Mouse (Mus musculus) gastrocnemius, postnatal 36 days (tissue): ENCODE results near the gene A3galt2. TPM values are rescaled to one million over a fixed set of nuclear protein-coding genes. Genes with fewer than 3 reads are reported as not detected.

ENCODE experiments used
- DNase-seq, 2 experiments: peaks; one replicate each; pipeline ENCODE4 v3.0.0; 2022
- intact Hi-C: fragments of 180-260 bp; cut with DNase I; formaldehyde crosslinking; loops from one replicate; pipeline ENCODE4 v1.15.1; 2025
- total RNA-seq, 2 experiments: library from RNA; stranded (reverse); gene quantifications; 2 replicates each; pipeline ENCODE4 v1.2.3; 2021

Gene A3galt2
- total RNA-seq, 2 experiments from 2014 or later: 0.10 to 0.20 TPM

DNA sequence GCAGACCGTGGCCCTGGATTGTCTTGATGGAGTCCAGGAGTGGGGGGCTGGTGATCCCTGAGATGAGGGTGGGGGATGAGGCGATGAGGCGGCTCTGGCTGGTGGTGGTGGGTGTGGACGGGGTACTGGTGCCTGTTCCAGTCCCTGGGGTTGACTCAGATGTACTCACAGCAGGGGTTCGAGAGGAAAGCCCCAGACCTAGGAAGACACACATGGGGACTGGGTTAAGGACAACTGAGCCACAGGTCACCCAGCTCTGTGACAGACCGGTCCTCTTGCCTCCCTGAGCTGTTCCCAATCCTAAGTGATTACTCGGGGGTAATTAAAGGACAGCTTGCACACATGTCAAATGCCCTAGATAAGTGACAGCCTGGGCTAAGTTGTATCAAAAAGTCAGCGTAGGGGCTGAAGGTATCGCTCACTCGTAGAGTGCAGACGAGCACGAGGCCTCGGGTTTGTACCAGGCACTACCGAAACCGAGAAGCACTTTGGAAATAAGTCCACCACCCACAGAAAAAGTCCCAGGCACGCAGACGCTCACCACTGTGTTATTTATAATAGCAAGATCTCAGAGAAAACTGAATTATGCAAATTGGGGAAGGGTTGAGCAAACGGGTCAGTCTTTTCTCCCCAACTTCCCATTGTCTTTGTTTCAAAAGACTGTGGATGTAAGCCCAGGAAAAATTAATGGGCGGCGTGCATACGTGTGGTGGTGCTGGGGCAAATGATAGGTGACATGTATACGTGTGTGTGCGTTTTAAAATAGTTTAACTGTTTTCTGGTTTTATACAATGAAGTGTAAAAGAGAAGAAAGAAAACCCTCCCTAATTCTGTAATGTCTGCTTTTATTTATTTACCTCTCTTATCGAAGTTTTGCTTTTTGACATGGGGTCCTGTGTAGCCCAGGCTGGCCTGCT is 32.1 kb downstream of the A3galt2 start:
- intact Hi-C loops: no loop called here
- no peak for DNase-seq

DNA sequence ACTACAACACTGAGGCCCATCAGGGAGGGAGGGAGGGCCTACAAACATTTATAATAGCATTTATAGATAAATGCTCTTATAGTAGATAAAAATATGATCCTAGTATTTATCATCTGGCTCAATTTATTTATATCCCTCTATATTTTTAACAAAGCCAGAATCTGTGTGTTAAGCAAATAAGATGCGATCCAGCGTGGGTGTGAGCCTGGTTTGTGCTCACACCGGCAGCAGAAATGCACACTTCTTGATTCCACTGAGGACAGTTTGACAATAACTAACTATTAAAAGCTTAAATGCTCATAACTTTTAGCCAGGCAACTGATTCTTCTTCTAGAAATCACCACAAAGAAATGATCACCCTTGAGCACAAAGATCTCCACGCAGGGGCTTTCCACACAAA is 32.9 kb downstream of the A3galt2 start:
- intact Hi-C loops: no loop called here
- DNase-seq: no peak

DNA sequence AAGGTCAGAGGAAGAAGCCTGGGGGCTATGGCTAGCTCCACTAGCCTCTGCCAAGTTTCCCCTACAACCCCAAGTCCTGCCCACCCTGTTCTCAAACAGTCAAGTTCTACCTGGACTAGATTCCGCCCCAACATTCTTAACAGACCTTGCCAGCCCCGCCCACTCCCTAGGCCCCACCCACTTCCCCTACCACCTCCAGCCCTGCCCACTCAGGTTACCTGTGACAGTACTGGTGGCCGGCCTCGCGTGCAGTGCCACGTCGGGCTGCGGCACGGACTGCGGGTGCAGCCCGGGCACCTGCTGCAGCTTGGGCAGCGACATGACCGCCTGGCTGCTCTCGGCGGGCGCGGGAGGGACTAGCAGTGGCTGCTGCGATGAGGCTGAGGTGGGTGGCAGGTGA is 34.5 kb downstream of the A3galt2 start:
- DNase-seq: no peak
- intact Hi-C loops: no loop called here

- intact Hi-C loops: no loop called here
- DNase-seq: no peak
These were observed 38.5 kb downstream of the A3galt2 start for GRCm38 (mm10) chr4:128793710-128794109.

- intact Hi-C loops: no loop called here
These were observed 39.0 kb downstream of the A3galt2 start for GRCm38 (mm10) chr4:128794198-128794597.

DNA sequence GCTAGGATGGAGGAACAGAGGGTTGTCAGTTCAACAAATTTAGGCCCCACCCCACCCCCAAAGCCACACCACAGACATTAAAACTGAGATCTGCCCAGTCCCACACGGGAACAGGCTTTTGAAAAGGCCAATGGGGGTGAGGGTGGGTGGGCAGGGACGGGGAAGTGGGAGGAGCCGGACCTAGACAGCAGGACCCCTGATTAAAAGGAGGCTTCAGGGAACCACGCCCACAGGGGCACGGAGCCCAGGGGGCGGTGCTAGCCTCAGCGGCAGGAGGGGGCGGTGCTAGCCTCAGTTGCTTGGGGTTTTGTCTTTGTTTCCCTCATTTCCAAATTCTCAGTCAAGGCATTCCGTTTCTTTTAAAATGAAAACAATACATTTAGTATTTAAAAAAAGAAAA is 40.4 kb downstream of the A3galt2 start:
- intact Hi-C loops: no loop called here
- no peak for DNase-seq

More at GRCm38 (mm10) chr4:128794198-128794597, 39.0 kb downstream of the A3galt2 start:
- no peak for DNase-seq

DNA sequence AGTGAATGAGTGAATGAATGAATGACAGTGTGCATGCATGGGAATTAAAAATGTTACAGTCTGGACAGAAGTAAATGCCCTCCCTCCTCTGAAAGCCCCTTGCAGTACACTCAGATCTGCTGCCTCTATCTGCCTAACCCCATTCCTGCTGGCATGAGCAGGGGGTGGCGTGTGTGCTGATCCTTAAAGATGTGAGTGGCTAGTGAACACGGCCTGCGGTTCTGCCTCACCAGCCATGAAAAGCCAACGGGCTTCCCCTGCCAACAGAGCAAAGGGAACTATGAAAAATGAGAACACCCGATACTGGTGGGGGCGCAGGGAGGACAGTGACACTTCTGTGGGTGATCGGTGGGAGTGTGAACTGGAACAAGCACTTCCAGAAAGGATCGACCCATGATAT is 41.6 kb downstream of the A3galt2 start:
- intact Hi-C loops: no loop called here
- DNase-seq: no peak

- intact Hi-C loops: no loop called here
- DNase-seq: no peak
These were observed 46.7 kb downstream of the A3galt2 start for GRCm38 (mm10) chr4:128801675-128802465.

GRCm38 (mm10) chr4:128803569-128803968 is 48.4 kb downstream of the A3galt2 start:
- intact Hi-C loops: no loop called here
- no peak for DNase-seq

- intact Hi-C loops: no loop called here
- DNase-seq: no peak
These were observed 49.4 kb downstream of the A3galt2 start for GRCm38 (mm10) chr4:128804426-128805149.

GRCm38 (mm10) chr4:128805150-128806042 is 50.2 kb downstream of the A3galt2 start:
- DNase-seq: peak in 1 of 2 experiments; percentile 43
- intact Hi-C loops: no loop called here

DNA sequence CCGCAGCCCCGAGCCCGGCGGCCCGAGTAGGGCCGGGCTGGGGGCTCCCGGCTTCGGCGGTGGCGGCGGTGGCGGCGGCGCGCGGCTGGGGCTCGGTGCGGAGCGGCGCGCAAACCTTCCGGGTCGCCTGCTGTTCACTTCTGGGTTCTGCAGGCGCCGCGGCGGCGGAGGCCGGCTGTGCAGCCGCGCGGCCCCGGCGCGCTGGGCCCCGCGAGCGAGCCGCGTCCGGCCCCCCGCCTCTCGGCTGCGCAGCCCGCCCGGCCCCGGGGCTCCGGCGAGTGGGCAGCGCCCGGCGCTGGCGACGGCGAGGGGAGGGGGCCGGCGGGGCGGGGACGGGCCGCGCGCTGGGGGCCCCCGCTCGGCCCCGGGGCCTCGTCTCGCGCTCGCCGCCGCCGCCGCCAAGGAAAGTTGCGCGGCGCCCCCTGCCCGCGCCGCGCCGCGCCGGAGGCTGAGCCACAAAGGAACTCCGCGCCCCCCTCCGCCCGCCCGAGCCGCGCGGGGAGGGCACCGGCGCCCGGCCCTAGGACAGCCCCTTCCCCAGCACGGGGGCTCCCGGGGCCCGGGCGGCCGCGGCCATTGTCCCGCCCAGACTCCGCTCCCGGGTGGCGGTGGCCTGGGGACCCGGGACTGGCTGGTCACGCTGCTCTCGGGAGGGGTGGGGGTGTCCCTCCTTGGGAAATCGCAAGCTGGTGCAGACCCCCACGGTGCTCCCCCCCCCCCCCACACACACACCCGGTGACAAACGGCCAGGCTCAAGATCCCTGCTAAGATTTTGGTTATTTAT is 51.1 kb downstream of the A3galt2 start, which contains the start of gene Zfp362:
Gene Zfp362, minus strand, starts transcription at position 3 of the 784 bp plus-strand sequence.
- intact Hi-C loops: no loop called here

GRCm38 (mm10) chr4:128806827-128807179 is 51.6 kb downstream of the A3galt2 start:
- peak; percentile 51 to 54 for DNase-seq
- intact Hi-C loops: no loop called here

More for the DNA sequence above, 51.1 kb downstream of the A3galt2 start, which contains the start of gene Zfp362:
- peak in 1 of 2 experiments; percentile 30 for DNase-seq

GRCm38 (mm10) chr4:128811382-128812056 is 56.4 kb downstream of the A3galt2 start:
- DNase-seq: peak; percentile 54 to 64
- intact Hi-C loops: no loop called here

DNA sequence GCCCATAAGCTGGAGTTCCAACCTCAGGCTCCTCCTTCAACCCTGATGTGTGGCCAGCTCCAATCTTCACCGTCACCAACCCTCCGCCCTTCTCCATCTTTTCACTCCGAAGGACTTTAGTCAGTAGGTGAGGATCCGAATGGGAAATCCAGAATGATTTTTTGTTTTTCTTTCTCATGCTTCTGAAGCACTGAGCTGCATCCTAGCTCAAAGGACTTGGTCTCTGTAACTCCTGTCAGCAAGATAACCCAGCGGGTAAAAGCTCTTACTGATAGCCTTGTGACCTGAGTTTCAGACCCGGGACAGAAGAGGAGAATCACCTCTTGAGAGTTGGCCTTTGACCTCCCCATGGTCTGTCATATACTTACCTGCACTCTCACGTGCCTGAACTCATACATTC is 61.8 kb downstream of the A3galt2 start:
- intact Hi-C loops: no loop called here

More for the DNA sequence above, 61.8 kb downstream of the A3galt2 start:
- no peak for DNase-seq
